Mouse (Mus musculus) adrenal gland, postnatal 10 days (tissue): Measurements from ENCODE around the gene Vkorc1l1. TPM values are rescaled to one million over a fixed set of nuclear protein-coding genes. Genes with fewer than 3 reads are reported as not detected.

Experiments used
- total RNA-seq, 2 experiments: library from RNA; stranded (reverse); gene quantifications; 2 replicates each; pipeline ENCODE4 v1.2.3; 2021

Vkorc1l1 gene
- total RNA-seq, 2 experiments from 2014 or later, result 29.5 to 30.4 TPM

Other genes with a start within 250 kb of the Vkorc1l1 start
- gene Sept14, start 233.5 kb upstream of the Vkorc1l1 start, total RNA-seq, result not detected
- 100 to 1,000 TPM in 1 of 2 experiments, 10 to 100 TPM in 1; 94.3 to 101 TPM for gene Mrps17, start 226.5 kb upstream of the Vkorc1l1 start, total RNA-seq
- 100 to 1,000 TPM; 125 to 184 TPM for gene Nipsnap2, start 216.9 kb upstream of the Vkorc1l1 start, total RNA-seq
- 10 to 100 TPM; 25.2 to 28.4 TPM for gene Psph, start 154.5 kb upstream of the Vkorc1l1 start, total RNA-seq
- gene Sumf2, start 95.0 kb upstream of the Vkorc1l1 start, total RNA-seq, result 10 to 100 TPM; 40.9 to 42.5 TPM
- gene Chchd2, start 54.5 kb upstream of the Vkorc1l1 start, total RNA-seq, result 1,000 to 10,000 TPM in 1 of 2 experiments, 100 to 1,000 TPM in 1; 975 to 1,063 TPM
- gene Zbed5, start 46.2 kb upstream of the Vkorc1l1 start, total RNA-seq, result 1 to 10 TPM; 2.8 to 3.6 TPM
- gene Phkg1, start 43.4 kb upstream of the Vkorc1l1 start, total RNA-seq, result 1 to 10 TPM; 3.2 to 8.0 TPM
- gene Nupr1l, start 33.4 kb upstream of the Vkorc1l1 start, total RNA-seq, result 1 to 10 TPM; 4.0 to 5.8 TPM
- gene Gusb, start 61.1 kb downstream of the Vkorc1l1 start, total RNA-seq, result 10 to 100 TPM; 41.0 to 44.6 TPM
- 100 to 1,000 TPM; 120 to 174 TPM for gene Asl, start 87.3 kb downstream of the Vkorc1l1 start, total RNA-seq
- gene Crcp, start 87.3 kb downstream of the Vkorc1l1 start, total RNA-seq, result 10 to 100 TPM; 27.7 to 34.4 TPM
- gene Tpst1, start 131.4 kb downstream of the Vkorc1l1 start, total RNA-seq, result 10 to 100 TPM; 35.1 to 40.0 TPM
- gene Kctd7, start 202.9 kb downstream of the Vkorc1l1 start, total RNA-seq, result 1 to 10 TPM; 5.3 to 8.5 TPM
- gene Rabgef1, start 229.8 kb downstream of the Vkorc1l1 start, total RNA-seq, result 10 to 100 TPM; 35.6 to 41.5 TPM